Mouse (Mus musculus) lung, postnatal 10 days (tissue): ENCODE measurements around the gene Gp5.
"Not testable (repeated sequence)": the region's sequence is repeated elsewhere in the genome, so short reads cannot be mapped to it uniquely, and the experiment has no call there.

Experiments used
- DNase-seq: peaks from one replicate; pipeline ENCODE4 v3.0.0; 2021

Gene Gp5

DNA sequence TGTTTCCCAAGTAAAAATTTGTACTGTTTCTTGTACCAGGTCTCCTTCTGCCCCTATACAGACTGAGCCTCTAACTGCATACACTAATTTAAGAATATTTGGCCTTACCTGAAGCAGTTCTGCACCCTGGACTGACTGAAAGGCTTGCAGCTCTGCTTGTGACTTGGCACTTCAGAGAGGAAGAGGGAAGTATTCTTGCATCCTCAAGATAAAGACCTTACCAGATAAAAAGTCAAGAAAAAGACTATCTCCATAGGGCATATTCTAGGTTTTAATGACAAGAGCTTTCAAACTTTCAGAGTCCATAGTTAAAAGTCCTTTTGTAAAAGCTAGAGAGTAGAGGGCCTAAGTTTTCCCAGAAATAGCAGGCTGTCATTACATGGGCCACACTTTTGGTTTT lies at the start of gene Gp5:
Gene Gp5, minus strand, starts transcription at position 133 of the 400 bp plus-strand sequence.
- DNase-seq, result no peak

DNA sequence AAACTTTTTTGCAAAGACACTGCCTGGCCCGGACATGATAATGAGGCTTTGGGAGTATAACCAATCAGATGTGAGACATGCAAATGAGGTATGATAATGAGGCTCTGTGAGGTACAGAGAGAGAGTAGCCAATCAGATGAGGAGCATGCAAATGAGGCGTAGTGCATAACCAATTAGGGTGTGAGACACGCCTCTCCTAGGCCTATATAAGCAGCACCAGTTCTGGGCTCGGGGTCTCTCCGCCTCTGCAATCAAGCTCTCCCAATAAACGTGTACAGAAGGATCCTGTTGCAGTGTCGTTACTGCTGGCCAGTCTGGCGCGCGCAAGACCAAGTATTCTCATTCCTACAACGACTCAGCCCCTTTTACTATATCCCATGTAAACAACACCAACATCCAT lies 42.9 kb upstream of the Gp5 start:
- DNase-seq, result not testable (repeated sequence)

DNA sequence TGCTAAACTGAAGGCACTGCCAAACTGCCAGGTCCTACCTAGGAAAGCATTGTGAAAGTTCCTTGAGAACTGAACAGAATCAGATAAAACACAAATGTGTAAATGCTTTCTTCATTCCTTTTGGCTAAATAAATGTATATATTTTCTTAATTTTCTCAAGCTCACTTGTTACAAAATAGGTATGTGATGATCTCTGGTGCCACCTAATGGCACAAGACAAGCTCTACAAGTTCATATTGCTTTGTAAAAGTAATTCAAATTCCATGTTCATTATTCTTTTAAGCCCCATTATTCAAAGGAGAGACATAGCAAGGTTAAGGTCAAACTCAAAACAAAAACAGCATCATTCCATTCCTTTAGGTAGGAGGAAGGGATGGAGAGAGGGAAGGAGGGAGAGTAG lies 3.7 kb upstream of the Gp5 start:
- DNase-seq, result no peak

DNA sequence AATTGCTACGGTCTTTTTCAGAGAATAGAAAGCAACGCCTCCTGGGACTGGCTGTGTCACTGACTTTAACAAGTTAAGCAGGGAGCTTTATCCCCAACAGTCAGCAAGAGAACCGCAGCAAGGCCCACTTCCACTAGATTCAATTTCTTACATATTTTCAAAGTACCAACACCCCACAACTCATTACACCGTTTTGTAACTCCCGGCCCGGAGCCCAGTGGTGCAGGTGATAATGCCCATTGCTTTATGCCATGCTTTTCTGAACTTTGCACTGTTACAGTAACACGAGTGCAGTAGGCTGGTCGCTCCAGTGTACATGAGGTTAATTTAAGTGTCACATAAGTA lies 436 bp downstream of the Gp5 start:
- DNase-seq, result no peak

DNA sequence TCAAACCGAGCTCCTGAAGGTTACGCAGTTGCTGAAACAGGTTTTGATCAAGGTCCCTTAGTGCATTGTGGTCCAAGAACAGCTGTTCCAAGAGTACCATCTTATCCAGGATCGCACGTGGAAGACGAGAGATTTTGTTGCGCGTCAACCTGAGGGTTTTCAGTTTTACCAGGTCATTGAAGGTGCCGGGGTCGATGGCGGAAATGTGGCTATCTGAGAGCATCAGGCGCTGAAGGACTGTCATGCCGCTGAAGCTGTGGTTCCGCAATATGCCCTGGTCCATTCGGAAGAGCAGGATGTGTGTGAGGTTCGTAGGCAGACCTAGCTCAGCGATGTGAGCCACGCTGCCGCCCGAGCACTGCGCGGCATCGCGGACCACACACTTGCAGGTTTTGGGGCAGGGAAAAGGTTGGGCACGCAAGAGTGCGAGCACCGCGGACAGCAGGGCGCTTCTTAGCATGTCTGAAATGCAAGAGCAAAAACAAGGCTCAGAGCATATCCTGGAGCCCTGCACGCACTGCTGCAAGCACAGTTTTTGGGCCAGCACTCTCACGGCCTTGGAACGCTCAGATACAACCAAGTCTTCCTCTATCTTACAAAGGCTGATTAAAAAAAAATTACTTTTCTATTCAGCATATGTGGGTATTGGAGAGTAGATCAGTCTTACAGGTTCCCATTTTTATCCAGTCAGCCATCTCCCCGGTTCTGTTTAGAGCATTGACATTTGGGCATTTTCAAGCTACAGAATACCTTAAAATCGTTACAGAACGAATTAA lies 996 bp downstream of the Gp5 start:
- no peak for DNase-seq

DNA sequence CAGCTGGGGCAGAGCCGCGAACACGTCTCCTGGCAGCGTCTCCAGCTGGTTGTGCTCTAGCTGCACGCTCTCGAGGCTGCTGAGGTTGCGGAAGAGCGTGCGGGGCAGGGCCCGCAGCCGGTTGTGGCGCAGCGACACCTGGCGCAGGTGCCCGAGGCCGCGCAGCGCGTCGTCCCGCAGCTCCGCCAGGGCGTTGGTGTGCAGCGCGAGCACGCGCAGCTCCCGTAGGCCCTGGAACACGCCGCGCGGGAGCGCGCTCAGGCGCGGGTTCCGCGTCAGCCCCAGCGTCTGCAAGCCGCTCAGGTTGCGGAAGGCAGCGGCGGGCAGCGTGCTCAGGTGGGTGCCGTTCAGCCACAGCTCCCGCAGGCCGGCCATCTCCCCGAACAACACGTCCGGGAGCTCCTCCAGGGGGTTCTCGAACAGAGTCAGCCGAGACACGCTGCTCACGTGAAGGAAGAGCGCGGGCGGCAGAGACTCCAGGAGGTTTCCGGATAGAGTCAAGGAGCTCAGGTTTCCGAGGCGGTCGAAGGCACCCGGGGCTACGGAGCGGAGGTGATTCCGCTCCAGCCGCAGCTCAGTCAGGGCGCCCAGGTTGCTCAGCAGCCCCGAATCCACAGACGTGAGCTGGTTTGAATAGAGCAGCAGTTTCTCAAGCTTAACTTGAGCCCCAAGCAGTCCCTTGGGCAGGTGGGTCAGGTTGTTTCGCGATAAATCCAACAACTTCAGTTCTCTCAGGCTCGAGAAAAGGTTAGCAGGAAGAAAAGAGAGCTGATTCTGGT lies 1.8 kb downstream of the Gp5 start:
- DNase-seq, result peak; percentile 17

DNA sequence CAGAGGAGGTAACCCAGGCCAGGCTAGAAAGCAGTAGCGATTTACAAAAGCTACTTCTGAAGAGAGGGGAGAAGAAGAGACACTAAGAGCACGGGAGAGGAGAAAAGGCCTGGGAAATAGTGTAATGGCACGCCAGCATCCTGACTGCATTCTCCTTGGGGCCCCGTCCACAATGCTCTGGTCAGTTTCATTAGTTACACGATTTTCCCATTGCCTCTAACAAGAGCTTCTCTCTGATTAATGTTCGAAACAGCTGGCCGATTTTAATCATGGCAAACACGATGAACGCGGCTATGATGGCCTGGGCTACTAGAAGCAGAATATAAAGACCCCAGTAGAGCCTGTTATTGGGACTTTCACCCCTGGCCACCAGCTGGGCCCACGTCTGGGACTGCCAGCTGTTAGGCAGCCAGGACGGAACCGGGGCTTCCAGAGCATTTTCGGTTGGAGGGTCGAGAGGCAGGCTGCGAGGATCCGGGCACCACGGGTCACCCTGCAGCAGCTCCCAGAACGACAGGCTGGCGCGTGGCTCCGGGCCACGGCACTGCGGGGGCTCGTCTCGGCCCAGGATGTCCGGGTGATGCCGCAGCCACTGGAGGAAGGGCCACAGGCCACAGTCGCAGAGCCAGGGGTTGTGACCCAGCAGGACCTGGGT lies 2.5 kb downstream of the Gp5 start:
- peak; percentile 24 for DNase-seq

DNA sequence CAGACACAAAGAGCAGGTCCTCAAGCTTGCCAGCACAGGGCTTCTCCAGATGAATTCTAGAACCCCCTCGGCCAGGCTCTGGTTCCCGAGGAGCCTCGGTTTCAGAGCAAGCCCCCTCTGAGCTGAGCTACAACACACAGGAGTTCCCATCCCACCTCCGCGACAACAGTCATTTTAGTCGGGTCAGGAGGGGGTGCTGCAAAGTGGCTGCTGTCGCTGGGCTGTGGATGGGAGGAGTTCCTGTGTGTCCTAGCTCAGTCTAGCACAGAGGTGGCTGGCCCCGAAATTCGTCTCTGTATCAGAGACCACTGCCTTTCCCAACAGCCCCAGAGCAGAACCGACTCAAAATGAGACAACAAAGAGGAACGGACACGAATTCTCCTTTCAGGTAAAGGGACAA lies 3.3 kb downstream of the Gp5 start:
- no peak for DNase-seq

DNA sequence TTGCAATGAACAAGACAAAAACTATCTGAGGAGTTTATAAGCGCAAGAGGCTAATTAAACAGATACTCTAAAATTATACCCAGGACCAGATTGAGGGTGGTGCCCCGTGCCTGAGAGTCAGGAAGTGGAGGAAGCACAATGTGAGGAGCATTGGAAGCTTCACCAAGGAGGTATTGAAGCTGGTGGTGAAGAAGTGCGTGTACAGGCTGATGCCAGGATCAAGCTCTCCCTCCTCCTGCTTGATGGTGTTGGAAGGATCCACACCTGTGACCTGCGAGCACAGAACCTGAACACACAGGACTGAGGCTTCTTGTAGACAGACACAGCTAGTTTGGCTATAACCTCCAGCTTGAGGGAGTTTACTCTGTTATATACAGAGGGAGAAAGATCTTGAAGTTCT lies 4.5 kb downstream of the Gp5 start:
- no peak for DNase-seq

DNA sequence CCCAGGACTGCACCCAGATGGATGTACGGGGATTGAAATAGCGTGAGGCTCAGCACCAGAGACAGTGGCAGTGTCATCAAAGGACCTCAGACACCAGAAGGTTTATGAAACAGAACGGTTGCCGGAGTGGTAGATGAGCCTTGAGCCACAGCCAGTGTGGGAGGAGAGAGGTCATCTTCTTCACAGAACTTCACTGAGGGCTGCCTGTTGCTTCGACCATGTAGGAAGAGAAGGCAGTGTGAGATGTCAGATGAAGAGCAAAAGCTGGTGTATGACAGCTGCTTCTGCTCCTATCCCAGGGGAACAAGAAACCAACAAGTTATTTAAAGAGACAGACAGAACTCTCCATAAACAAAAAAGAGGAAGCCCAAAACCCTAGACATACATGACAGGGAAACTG lies 6.3 kb downstream of the Gp5 start:
- DNase-seq, result peak; percentile 32

DNA sequence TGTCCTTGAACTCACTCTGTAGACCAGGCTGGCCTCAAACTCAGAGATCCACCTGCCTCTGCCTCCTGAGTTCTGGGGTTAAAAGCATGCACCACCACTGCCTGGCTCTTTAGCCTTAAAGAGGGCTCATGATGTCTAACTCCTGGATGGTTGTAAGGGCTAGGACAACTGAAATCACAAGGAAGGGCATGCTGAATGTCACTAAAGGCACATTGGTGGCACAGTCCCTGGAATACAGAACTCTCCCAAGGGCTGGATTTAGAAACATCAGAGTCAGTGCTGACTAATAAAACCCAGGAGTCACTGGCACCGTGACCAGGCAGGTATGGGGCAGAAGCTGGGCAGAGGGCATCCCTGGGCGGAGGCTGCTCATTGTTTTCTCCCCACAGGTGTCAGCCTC lies 7.2 kb downstream of the Gp5 start:
- DNase-seq, result no peak

DNA sequence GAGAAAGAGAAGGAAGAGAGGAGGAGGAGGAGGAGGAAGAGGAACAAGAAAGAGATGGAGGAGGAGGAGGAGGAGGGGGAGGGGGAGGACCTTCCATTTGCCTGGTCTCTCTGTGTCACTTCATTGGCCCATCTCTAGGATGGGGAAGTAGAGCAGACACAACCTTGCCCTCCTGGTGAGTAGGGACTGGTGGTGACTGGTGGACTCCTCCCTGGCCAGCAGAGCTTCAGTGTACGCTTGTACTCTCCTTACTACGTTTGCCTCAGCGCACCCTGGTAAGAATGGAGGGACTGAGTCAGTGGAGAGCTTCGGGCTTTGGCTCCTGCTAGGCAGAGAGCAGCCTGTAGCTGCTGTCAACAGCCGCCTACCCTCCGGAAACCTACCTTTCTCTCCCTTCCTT lies 7.9 kb downstream of the Gp5 start:
- no peak for DNase-seq

DNA sequence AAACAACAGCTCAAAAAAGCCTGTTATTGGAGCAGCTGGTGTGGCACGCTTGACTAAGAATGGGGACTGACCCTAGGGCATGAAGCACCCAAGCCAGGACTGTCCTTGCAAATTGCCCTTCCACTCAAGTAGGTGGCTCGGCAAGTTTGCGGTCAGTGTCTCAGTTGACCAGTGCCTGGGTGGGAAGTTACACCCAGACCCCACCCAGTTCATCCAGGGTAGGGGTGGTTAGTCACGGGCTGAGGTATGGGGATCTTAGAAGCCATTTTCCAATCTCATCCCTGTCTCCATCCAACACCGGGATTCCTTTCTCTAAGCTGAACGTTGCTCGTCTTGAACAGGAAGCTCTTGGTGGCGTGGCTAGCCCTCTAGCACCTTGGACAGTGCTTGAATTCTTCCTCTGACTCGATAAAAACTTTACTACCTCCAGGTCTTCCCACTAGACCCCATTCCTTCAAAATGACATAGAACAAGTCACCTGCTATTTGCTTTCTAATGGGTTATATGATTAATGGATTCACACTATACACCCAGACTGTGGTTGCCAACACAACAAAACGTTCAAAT lies 10.8 kb downstream of the Gp5 start:
- DNase-seq, result no peak

DNA sequence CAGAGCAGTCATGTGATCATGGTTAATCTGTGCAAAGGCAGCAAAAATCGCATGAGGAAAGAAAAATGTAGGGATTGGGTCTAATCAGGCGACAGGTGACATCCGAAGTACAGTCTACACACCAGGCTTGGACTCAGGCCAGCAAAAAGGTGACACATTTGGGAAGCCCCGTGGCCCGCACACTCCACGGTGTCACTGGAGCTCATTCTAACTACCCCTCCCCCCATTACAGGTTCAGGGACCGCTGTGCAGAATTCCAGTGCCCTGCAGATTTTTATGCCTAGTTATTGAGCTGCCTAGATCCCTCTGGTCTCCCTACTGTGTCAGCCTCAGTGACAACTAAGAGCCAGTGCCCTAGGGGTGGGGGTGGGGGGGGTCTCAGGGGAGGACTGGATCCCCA lies 13.1 kb downstream of the Gp5 start:
- DNase-seq, result no peak

DNA sequence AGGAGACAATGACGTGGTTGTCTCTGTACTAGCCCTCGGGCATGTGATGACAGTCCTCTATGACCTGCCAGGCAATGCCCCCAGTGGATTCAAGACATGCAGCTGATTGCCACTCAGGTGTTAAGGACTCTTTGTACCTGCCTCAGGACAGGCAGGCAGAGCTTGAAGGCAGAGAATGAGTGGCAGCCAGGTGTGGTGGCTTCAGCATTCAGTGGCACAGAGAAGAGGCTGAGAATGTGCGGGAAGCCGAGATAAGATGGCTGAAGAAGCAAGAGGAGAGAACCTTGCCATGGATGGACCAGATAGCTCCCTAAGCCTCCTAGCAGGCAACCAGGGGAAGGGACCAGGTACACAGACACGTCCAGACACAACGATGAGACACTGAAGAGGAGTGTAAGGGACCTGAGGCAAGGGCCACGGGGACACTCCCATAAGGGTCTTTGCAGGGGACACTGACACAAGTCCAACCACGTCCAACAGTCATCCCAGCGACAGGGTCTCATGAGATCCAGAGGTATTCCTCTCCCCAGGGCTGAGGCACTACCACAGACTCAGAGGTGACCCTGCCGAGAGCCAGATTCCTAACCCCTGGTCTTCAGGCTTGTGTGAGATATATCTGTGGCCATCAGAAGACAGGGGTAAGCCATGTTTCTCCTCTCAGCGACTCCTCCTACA lies 13.8 kb downstream of the Gp5 start:
- no peak for DNase-seq

DNA sequence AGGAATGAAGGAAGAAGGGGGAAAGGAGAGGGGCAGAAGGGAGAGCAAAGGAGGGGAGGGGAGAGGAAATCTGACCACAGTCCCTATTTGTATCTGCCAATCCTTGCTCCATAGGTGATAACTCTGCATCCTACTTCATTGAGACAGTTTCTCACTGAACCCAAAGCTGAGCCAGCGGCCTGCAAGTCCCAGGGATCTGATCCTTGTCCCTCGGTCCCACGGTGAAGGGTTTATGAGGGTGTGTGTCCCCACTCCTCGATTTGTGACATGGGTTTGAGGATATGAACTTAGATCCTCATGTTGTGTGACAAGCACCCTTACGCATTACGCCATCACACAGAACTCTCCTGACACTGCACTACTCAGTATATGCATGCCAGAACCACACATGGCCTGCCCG lies 15.5 kb downstream of the Gp5 start:
- no peak for DNase-seq

DNA sequence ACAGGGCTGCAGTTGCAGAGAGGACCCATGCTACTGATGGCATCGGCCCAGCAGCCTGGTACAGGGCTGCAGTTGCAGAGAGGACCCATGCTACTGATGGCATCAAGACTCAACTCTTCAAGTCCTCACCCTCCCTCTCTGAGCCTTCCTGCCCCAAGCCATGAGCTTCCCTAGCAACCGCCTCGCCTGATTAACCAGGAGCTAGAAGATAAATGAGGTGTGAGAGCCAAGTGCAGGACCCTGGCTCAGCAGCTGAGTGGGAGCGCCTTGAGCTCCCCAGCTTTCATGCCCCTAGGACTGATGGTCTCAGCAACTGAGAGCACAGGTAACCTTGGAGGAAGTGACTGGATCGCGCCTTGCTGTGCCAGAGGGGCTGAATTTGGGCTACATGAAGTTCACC lies 20.1 kb downstream of the Gp5 start:
- DNase-seq, result no peak

DNA sequence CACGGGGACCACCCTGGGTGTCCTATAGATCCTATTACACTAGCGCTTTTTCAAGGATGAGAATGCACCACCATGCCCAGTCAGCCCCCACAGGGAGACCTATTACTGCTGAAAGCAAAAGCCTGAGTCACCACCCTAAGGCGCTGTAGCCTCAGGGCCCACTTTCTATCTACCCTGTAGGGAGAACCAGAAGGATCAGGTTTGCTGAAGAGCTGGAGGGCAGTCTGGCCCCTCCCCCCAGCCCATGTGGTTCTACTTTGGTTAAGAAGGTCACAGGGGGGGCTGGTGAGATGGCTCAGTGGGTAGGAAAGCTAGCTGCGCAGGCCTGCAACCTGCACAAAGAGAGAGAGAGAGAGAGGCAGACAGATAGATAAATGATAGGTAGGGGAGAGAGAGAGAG lies 24.9 kb downstream of the Gp5 start:
- DNase-seq, result no peak

DNA sequence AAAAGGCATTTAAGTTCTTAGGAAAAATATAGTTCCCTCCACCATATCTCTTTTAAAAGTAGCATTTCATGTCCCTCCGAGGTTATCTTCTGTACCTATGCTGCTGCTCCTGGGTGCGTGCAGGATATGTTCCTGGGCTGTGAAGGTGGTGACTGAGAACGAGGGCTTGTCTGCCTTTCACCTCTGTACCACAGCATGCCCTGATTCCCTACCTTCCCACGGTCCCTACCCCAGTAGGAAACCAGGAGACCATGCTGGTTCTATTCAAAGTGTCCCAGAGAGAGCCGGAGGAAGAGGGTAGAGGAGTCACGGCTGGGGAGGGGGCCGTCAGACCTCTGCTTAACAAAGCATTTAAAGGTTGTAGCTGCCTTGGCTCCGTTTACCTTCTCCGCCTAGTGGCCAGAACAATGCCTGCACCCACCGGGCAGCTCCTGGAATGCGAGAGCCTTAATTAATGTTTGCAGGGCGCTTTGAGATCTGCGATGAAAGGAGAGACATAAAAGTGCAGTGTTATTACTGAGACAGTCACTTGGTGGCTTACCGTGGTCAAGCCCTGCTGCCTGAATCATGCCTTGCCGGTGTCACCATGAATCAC lies 26.7 kb downstream of the Gp5 start:
- peak; percentile 53 for DNase-seq

DNA sequence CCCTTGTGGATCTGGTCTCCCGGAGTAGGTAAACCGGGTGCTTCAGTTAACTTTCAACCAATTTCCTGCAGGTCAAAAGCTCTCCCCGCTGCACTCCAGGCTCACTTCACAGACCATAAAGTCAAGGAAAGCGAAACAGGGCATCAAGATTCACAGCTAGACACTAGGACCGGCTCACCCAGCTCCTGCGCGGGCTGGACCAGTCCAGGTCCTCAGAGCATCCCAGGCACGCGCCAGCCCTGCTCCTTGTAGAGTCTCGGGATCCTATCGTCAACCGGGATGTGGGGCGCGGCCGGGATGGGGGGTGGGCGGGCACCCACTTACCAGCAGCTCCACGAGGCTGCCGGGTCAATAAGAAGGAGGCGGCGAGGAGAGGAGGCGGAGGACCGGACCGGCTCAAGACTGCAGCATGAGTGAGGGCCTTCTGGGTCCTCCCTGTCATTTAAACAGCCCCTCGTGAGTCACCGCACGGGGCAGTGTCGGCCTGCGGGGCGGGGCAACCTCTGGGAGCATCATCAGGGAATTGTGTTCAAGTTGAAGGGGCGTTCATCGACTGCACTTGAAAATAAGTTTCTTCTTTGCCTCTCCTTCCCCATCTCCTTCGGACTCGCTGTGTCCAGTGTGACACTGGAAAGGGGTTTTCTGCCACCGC lies 27.6 kb downstream of the Gp5 start, which contains the start of gene Lrrc15:
Gene Lrrc15, minus strand, starts transcription at position 413 of the 652 bp plus-strand sequence.
- peak; percentile 65 for DNase-seq

DNA sequence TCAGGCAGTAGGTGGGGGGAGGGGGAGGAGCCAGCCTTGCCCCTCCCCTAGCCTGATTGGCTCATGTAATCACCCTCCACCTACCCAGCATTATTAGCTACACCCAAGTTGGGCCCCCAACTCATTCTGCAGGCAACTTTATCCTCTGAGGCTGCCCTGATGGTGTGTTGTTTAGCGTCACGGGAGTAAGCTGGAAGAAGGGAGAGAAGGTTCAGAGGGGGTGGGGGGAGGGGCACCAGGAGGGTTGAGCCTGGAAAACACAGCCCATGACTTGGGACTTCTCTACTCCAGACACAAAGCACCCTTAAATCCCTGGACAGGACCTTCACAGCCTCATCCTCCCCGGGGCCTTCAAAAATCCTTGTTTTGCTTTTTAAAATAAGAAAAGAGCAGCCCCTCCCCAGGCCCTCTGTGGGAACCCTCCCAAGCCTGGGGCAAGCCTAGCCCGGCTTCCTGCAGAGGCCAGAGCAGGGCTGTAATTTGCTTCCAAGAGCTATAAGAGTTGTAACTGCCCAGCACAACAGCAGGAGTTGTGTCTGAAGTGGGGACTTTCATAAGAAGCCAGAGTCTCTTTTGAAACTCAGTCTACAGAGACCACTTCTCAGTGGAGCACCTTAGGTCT lies 29.8 kb downstream of the Gp5 start:
- no peak for DNase-seq

DNA sequence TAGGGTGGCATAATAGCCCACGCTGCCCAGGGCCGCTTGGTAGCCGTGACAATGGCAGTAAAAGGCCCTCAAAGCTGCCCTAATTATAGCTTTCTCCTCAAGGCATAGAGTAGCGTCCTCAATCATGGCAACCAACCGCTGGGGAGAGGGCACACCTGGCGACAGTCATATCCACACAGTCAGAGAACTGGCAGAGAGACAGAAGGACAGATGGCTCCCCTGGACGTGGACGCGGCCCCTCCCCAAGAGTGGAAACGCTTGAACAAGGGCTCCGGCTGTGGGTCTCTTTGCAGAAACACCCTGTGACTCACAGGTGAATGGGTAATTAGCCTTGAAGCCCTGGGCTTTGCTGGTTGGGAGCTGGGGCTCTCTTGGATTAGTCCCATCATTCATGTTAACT lies 32.2 kb downstream of the Gp5 start:
- DNase-seq, result no peak
